Mouse (Mus musculus): ENCODE data around the gene Uqcc3. TPM values are rescaled to one million over a fixed set of nuclear protein-coding genes. Genes with fewer than 3 reads are reported as not detected.
"Not testable (repeated sequence)": the region's sequence is repeated elsewhere in the genome, so short reads cannot be mapped to it uniquely, and the experiment has no call there.

Gene Uqcc3
- polyA plus RNA-seq, 1 experiment: 40.0 TPM

DNA sequence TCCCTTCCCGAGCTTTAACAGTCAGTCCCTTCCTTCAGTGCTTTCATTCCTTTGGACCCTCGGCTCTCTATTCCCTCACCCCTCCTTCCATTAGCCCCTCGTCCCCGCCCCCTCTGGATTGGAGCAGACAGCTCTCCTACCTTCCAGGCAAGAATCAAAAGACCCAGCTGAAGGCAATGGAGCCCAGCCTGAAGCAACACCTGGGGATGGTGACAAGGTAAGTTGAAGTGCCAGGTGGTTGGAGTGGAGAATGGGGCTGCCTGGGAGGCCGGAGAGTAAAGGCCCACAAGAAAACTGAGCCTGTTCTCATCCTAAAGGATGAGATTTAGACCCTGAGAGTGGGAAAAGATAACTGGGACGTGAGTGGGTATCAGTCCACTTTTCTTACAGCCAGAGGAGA is 27.8 kb upstream of the Uqcc3 start:
- Histone ChIP-seq H3K36me3 (ENCODE audit: control insufficient read depth, insufficient read depth, low read length) (peaks cover 8% of the 10 kb centered on the region), H3K27me3 (ENCODE audit: control insufficient read depth, insufficient read depth, low read length) (no peaks in the 10 kb centered on the region), H3K27ac (ENCODE audit: control insufficient read depth, insufficient read depth, low read depth, low read length) (no peak overlapping the region), H3K4me1 (ENCODE audit: control insufficient read depth, insufficient read depth, low read length) (no peaks in the 10 kb centered on the region), H3K4me3 (ENCODE audit: control insufficient read depth, low read depth, low read length) (no peak overlapping the region)
- TF ChIP-seq CTCF (IDR thresholded peaks at IDR 0.05; ENCODE audit: control insufficient read depth, insufficient read depth, insufficient replicate concordance, low read depth, low read length) (no peak), POLR2A (IDR thresholded peaks at IDR 0.05; ENCODE audit: control insufficient read depth, low read depth, low read length) (no peak)

DNA sequence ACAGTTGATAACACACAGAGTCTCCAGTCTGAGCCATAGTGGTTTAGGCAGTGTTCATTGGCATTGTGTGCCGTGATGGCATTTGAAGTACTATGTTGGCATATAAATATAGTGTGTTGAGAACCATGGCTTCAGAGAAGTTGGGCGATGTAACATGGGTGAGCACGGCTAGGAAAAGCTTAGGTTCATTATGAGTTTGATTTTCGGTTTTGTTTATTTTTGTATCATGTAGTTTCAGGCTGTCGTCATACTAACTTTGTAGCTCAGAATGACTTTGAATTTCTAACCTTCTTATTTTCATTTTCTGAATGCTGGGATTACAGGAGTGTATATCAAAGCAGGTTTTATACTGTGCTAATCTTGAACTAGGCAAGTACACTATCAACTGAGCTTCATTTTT is 22.7 kb upstream of the Uqcc3 start:
- Histone ChIP-seq H3K4me1 (ENCODE audit: control insufficient read depth, insufficient read depth, low read length) (no peaks in the 10 kb centered on the region; the same call in 1 of the 2 replicates), H3K36me3 (ENCODE audit: control insufficient read depth, insufficient read depth, low read length) (peaks cover 2% of the 10 kb centered on the region), H3K27ac (ENCODE audit: control insufficient read depth, insufficient read depth, low read depth, low read length) (no peak overlapping the region), H3K27me3 (ENCODE audit: control insufficient read depth, insufficient read depth, low read length) (no peaks in the 10 kb centered on the region), H3K4me3 (ENCODE audit: control insufficient read depth, low read depth, low read length) (no peak overlapping the region)
- TF ChIP-seq CTCF (IDR thresholded peaks at IDR 0.05; ENCODE audit: control insufficient read depth, insufficient read depth, insufficient replicate concordance, low read depth, low read length) (no peak), POLR2A (IDR thresholded peaks at IDR 0.05; ENCODE audit: control insufficient read depth, low read depth, low read length) (no peak)

- H3K27me3 ChIP-seq (ENCODE audit: control insufficient read depth, insufficient read depth, low read length): no peaks in the 10 kb centered on the region
- H3K4me3 ChIP-seq (ENCODE audit: control insufficient read depth, low read depth, low read length): no peak overlapping the region
- H3K27ac ChIP-seq (ENCODE audit: control insufficient read depth, insufficient read depth, low read depth, low read length): no peak overlapping the region
- H3K36me3 ChIP-seq (ENCODE audit: control insufficient read depth, insufficient read depth, low read length): peaks cover 2% of the 10 kb centered on the region
- no peak for TF ChIP-seq POLR2A (IDR thresholded peaks at IDR 0.05; ENCODE audit: control insufficient read depth, low read depth, low read length)
- peaks cover 10% of the 10 kb centered on the region for H3K4me1 ChIP-seq (ENCODE audit: control insufficient read depth, insufficient read depth, low read length)
These were observed 18.4 kb upstream of the Uqcc3 start for GRCm38 (mm10) chr19:8899079-8899478.

GRCm38 (mm10) chr19:8898576-8898975 is 17.9 kb upstream of the Uqcc3 start:
- H3K4me1 ChIP-seq (ENCODE audit: control insufficient read depth, insufficient read depth, low read length): peaks cover 13% of the 10 kb centered on the region
- peak overlapping the region; percentile 80 for H3K27ac ChIP-seq (ENCODE audit: control insufficient read depth, insufficient read depth, low read depth, low read length)
- H3K27me3 ChIP-seq (ENCODE audit: control insufficient read depth, insufficient read depth, low read length): no peaks in the 10 kb centered on the region
- H3K36me3 ChIP-seq (ENCODE audit: control insufficient read depth, insufficient read depth, low read length): peaks cover 2% of the 10 kb centered on the region
- peak overlapping the region; percentile 92 for H3K4me3 ChIP-seq (ENCODE audit: control insufficient read depth, low read depth, low read length)
- no peak for TF ChIP-seq POLR2A (IDR thresholded peaks at IDR 0.05; ENCODE audit: control insufficient read depth, low read depth, low read length)
- TF ChIP-seq CTCF (IDR thresholded peaks at IDR 0.05; ENCODE audit: control insufficient read depth, insufficient read depth, insufficient replicate concordance, low read depth, low read length): no peak

DNA sequence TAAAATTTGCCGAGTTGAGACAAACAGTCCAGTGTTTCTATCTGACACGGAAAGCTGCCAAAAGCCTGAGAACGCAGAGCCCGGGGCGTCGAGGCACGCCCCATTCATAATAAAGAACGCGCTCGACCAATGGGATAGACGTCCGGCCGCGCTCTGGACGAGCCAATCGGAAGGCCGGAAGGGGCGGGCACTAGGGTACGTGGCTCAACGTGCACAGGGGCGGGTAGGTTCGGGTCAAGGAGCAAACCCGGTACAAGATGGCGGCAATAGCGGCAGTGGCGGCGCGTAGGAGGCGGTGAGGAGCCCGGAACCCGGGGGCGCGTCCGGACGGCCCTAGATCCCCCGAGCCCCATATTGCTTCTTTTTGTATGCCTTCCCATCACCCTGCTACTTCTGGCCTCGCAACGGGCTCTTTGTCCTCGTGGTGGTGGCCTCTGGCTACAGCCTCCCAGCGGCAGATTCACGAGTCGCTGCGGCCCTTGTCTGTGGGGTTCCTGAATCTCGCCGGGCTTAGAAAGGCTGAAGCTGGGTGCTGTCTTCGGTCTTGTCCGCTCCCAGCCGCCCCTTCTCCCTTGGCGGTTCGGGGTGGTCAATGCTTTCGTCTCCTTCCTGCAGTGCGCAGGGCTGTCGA is 17.3 kb upstream of the Uqcc3 start, which contains the start of gene Ganab:
Gene Ganab (plus strand): TSS at position 207 of the 631 bp plus-strand sequence.
- TF ChIP-seq CTCF (IDR thresholded peaks at IDR 0.05; ENCODE audit: control insufficient read depth, insufficient read depth, insufficient replicate concordance, low read depth, low read length) (no peak), POLR2A (IDR thresholded peaks at IDR 0.05; ENCODE audit: control insufficient read depth, low read depth, low read length) (peak; percentile 93)
- peaks cover 2% of the 10 kb centered on the region for H3K36me3 ChIP-seq (ENCODE audit: control insufficient read depth, insufficient read depth, low read length)
- H3K4me3 ChIP-seq (ENCODE audit: control insufficient read depth, low read depth, low read length): peak within 1 kb of the TSS; percentile 92
- H3K27ac ChIP-seq (ENCODE audit: control insufficient read depth, insufficient read depth, low read depth, low read length): peak within 1 kb of the TSS; percentile 80
- H3K27me3 ChIP-seq (ENCODE audit: control insufficient read depth, insufficient read depth, low read length): no peaks in the 10 kb centered on the region
- peaks cover 14% of the 10 kb centered on the region for H3K4me1 ChIP-seq (ENCODE audit: control insufficient read depth, insufficient read depth, low read length)

DNA sequence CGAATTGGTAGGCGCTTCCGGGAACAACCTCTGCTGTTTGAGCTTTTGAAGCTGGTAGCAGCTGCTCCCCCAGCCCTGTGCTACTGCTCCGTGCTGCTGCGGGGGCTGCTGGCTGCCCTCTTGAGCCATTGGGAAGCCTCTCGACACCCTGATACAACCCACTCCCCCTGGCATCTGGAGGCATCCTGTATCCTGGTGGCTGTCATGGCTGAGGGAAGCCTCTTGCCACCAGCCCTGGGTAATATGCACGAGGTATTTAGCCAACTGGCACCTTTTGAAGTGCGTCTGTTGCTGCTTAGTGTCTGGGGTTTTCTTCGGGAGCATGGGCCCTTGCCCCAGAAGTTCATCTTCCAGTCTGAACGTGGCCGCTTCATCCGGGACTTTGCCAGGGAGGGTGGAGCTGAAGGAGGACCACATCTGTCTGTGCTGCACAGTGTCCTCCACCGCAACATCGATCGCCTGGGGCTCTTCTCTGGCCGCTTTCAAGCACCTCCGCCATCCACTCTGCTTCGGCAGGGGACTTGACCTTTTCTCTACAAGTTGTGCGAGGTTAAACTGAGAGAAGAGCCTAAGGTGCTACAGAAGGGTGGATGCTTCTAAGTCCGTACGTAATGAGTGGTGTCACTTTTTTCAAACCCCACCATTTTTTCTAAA is 16.6 kb upstream of the Uqcc3 start:
- H3K36me3 ChIP-seq (ENCODE audit: control insufficient read depth, insufficient read depth, low read length): not testable (repeated sequence)
- H3K4me1 ChIP-seq (ENCODE audit: control insufficient read depth, insufficient read depth, low read length): peaks cover 16% of the 10 kb centered on the region

GRCm38 (mm10) chr19:8896231-8896630 is 15.5 kb upstream of the Uqcc3 start:
- H3K27ac ChIP-seq (ENCODE audit: control insufficient read depth, insufficient read depth, low read depth, low read length); H3K36me3 ChIP-seq (ENCODE audit: control insufficient read depth, insufficient read depth, low read length); H3K27me3 ChIP-seq (ENCODE audit: control insufficient read depth, insufficient read depth, low read length): not testable (repeated sequence)
- H3K4me3 ChIP-seq (ENCODE audit: control insufficient read depth, low read depth, low read length): peak overlapping the region; percentile 92; the same call in 1 of the 2 replicates
- peaks cover 16% of the 10 kb centered on the region for H3K4me1 ChIP-seq (ENCODE audit: control insufficient read depth, insufficient read depth, low read length)

More for the DNA sequence above, 16.6 kb upstream of the Uqcc3 start:
- not testable (repeated sequence) for H3K27me3 ChIP-seq (ENCODE audit: control insufficient read depth, insufficient read depth, low read length)
- Histone ChIP-seq H3K4me3 (ENCODE audit: control insufficient read depth, low read depth, low read length) (peak overlapping the region; percentile 92), H3K27ac (ENCODE audit: control insufficient read depth, insufficient read depth, low read depth, low read length) (peak overlapping the region; percentile 78)
